Mouse (Mus musculus) heart, postnatal 10 days (tissue): ENCODE results near the gene Tff1. TPM values are rescaled to one million over a fixed set of nuclear protein-coding genes. Genes with fewer than 3 reads are reported as not detected.

ENCODE experiments used
- DNase-seq, 2 experiments: peaks; one replicate each; pipeline ENCODE4 v3.0.0; 2021
- intact Hi-C: fragments of 180-260 bp; cut with DNase I; formaldehyde crosslinking; loops from one replicate; pipeline ENCODE4 v1.15.1; 2025
- total RNA-seq, 2 experiments: library from RNA; stranded (reverse); gene quantifications; 2 replicates each; pipeline ENCODE4 v1.2.3; 2021

Gene Tff1
- total RNA-seq, 2 experiments from 2014 or later, result not detected

- intact Hi-C loops, result no loop called here
- no peak for DNase-seq
Observed at GRCm38 (mm10) chr17:31113191-31113856, 51.8 kb downstream of the Tff1 start.

Other genes starting within 250 kb of the Tff1 start
- not detected for gene Umodl1, start 210.6 kb downstream of the Tff1 start, total RNA-seq
- gene Abcg1, start 107.6 kb downstream of the Tff1 start, total RNA-seq, result 1 to 10 TPM; 8.9 to 10.0 TPM
- not detected for gene Tff3, start 35.6 kb downstream of the Tff1 start, total RNA-seq
- gene Tff2, start 21.0 kb downstream of the Tff1 start, total RNA-seq, result not detected
- not detected for gene Tmprss3, start 33.7 kb upstream of the Tff1 start, total RNA-seq
- gene Ubash3a, start 42.6 kb upstream of the Tff1 start, total RNA-seq, result under 1 TPM; 0.43 to 0.62 TPM
- 1 to 10 TPM; 1.2 to 1.7 TPM for gene Rsph1, start 112.1 kb upstream of the Tff1 start, total RNA-seq
- 10 to 100 TPM; 10.6 TPM for gene Slc37a1, start 121.5 kb upstream of the Tff1 start, total RNA-seq
- 1 to 10 TPM; 6.8 to 9.2 TPM for gene Pde9a, start 220.9 kb upstream of the Tff1 start, total RNA-seq